Mouse (Mus musculus): ENCODE measurements around the gene Gbx1. TPM values are rescaled to one million over a fixed set of nuclear protein-coding genes. Genes with fewer than 3 reads are reported as not detected.

The Gbx1 gene
- total RNA-seq (2012; rRNA removed) (0.08 and 0.36 TPM in 2 replicates), polyA plus RNA-seq (2012; ENCODE audit: insufficient read depth in 1 of 2, insufficient read length in 2 of 2, low read depth in 1 of 2, low replicate concordance in 2 of 2, missing spikeins in 1 of 2) (under 1 TPM in 1 of 2 experiments, not detected in 1; 0.49 TPM)

- Histone ChIP-seq H3K27me3 (ENCODE audit: control insufficient read depth in 1 of 2, insufficient read depth in 2 of 2, low read length in 2 of 2) (peaks cover 8 to 14% of the 10 kb centered on the region in 2 experiments), H3K27ac (ENCODE audit: control insufficient read depth, low read depth, low read length) (no peak within 1 kb of the TSS), H3K4me1 (ENCODE audit: control insufficient read depth in 1 of 2, insufficient read depth in 2 of 2, low read length in 2 of 2) (peaks cover 3 to 16% of the 10 kb centered on the region in 2 experiments; a peak in 3 of 4 replicates), H3K79me2 (ENCODE audit: control insufficient read depth, insufficient read depth, low read length, poor library complexity) (no peaks in the 10 kb centered on the region), H3K9ac (ENCODE audit: control insufficient read depth, low read depth, low read length, poor library complexity, severe bottlenecking) (no peak within 1 kb of the TSS), H3K9me3 (replicated peaks; ENCODE audit: insufficient read depth, low read length) (no peaks in the 10 kb centered on the region), H3K4me3 (ENCODE audit: control insufficient read depth in 1 of 2, insufficient read depth in 1 of 2, low read depth in 2 of 2, low read length in 2 of 2) (no peak within 1 kb of the TSS), H3K36me3 (ENCODE audit: control insufficient read depth in 1 of 2, insufficient read depth in 2 of 2, low read length in 2 of 2) (peaks cover 0 to 15% of the 10 kb centered on the region in 2 experiments; a peak in 2 of 4 replicates)
- TF ChIP-seq EP300 (IDR thresholded peaks at IDR 0.05; ENCODE audit: low read depth in 1 of 2, low read length in 2 of 2) (no peak), MXI1 (IDR thresholded peaks at IDR 0.05; ENCODE audit: low read depth, low read length) (no peak), BHLHE40 (IDR thresholded peaks at IDR 0.05; ENCODE audit: borderline replicate concordance, low read depth, low read length) (no peak), MAZ (IDR thresholded peaks at IDR 0.05; ENCODE audit: low read depth, low read length) (no peak), ELF1 (IDR thresholded peaks at IDR 0.05; ENCODE audit: low read depth, low read length) (no peak), RAD21 (IDR thresholded peaks at IDR 0.05; ENCODE audit: low read depth, low read length) (no peak), JUND (IDR thresholded peaks at IDR 0.05; ENCODE audit: low read depth, low read length) (no peak), ZNF384 (IDR thresholded peaks at IDR 0.05; ENCODE audit: low read depth, low read length) (no peak), NRF1 (IDR thresholded peaks at IDR 0.05; ENCODE audit: insufficient read depth, low read depth, low read length, poor library complexity, severe bottlenecking) (no peak), KAT2A (conservative IDR thresholded peaks at IDR 0.05; ENCODE audit: low read depth, low read length) (no peak), ETS1 (IDR thresholded peaks at IDR 0.05; ENCODE audit: low read depth, low read length) (no peak), GABPA (IDR thresholded peaks at IDR 0.05; ENCODE audit: low read depth, low read length) (no peak), UBTF (IDR thresholded peaks at IDR 0.05; ENCODE audit: borderline replicate concordance, insufficient read depth, low read depth, low read length) (no peak), MAX (IDR thresholded peaks at IDR 0.05; ENCODE audit: low read length) (no peak)
- DNase-seq (ENCODE audit: low read depth, low spot score): no peak
These were observed at the start of gene Gbx1 for GRCm38 (mm10) chr5:24526889-24527230. Gbx1 (minus strand) TSS chr5:24527202.

DNA sequence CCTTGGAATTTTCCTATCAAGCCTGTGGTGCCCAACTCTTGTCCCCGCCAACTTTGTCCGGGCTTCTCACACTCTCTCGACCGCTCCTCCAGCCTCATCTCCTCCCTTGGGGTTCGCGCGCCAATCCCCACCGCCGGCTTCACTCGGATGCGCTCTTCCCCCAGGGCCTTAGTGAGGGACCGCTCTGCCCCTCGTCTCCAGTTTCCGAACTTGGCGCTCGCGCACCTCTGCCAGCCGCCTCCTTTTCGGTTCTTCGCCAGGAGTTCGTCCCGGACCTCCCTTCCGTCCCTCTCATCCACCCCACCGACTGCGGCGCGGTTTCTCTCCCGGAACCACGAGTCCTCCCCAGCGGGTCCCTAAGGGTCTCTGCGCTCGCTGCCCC, 49.8 kb upstream of the Gbx1 start:
- TF ChIP-seq POLR2A (IDR thresholded peaks at IDR 0.05; ENCODE audit: control insufficient read depth in 1 of 2, insufficient read depth in 1 of 2, low read depth in 1 of 2, low read length in 2 of 2, poor library complexity in 1 of 2): no peak
- TF ChIP-seq EP300 (IDR thresholded peaks at IDR 0.05; ENCODE audit: low read depth in 1 of 2, low read length in 2 of 2): 0 out of 4 replicates have a peak, but pooled peaks of 1 of the 2 experiments have one; percentile 17
- no peak for TF ChIP-seq NRF1 (IDR thresholded peaks at IDR 0.05; ENCODE audit: insufficient read depth, low read depth, low read length, poor library complexity, severe bottlenecking)
- TF ChIP-seq GABPA (IDR thresholded peaks at IDR 0.05; ENCODE audit: low read depth, low read length): no peak
- TF ChIP-seq HCFC1 (IDR thresholded peaks at IDR 0.05; ENCODE audit: low read depth, low read length): no peak
- TF ChIP-seq KAT2A (conservative IDR thresholded peaks at IDR 0.05; ENCODE audit: low read depth, low read length): no peak
- 0 out of 2 replicates have a peak, but pooled peaks have one; percentile 71 for TF ChIP-seq CHD1 (IDR thresholded peaks at IDR 0.05; ENCODE audit: low read depth, low read length)
- TF ChIP-seq ZC3H11A (IDR thresholded peaks at IDR 0.05; ENCODE audit: low read depth, low read length): 0 out of 2 replicates have a peak, but pooled peaks have one; percentile 9
- no peak for TF ChIP-seq USF1 (IDR thresholded peaks at IDR 0.05; ENCODE audit: low read depth, low read length)
- Histone ChIP-seq H3K27ac (ENCODE audit: control insufficient read depth, low read depth, low read length) (peak overlapping the region; percentile 32), H3K27me3 (ENCODE audit: control insufficient read depth in 1 of 2, insufficient read depth in 2 of 2, low read length in 2 of 2) (no peaks in the 10 kb centered on the region), H3K79me2 (ENCODE audit: control insufficient read depth, insufficient read depth, low read length, poor library complexity) (peaks cover 30% of the 10 kb centered on the region), H3K36me3 (ENCODE audit: control insufficient read depth in 1 of 2, insufficient read depth in 2 of 2, low read length in 2 of 2) (peaks cover 15 to 19% of the 10 kb centered on the region in 2 experiments), H3K4me3 (ENCODE audit: control insufficient read depth in 1 of 2, insufficient read depth in 1 of 2, low read depth in 2 of 2, low read length in 2 of 2) (peak overlapping the region; percentile 66 to 67), H3K4me1 (ENCODE audit: control insufficient read depth in 1 of 2, insufficient read depth in 2 of 2, low read length in 2 of 2) (peaks cover 12 to 16% of the 10 kb centered on the region in 2 experiments), H3K9me3 (replicated peaks; ENCODE audit: insufficient read depth, low read length) (no peaks in the 10 kb centered on the region), H3K9ac (ENCODE audit: control insufficient read depth, low read depth, low read length, poor library complexity, severe bottlenecking) (peak overlapping the region; percentile 91)
- no peak for DNase-seq (ENCODE audit: low read depth, low spot score)

Measured in MEL (cell line).